In the genomic region with DNA sequence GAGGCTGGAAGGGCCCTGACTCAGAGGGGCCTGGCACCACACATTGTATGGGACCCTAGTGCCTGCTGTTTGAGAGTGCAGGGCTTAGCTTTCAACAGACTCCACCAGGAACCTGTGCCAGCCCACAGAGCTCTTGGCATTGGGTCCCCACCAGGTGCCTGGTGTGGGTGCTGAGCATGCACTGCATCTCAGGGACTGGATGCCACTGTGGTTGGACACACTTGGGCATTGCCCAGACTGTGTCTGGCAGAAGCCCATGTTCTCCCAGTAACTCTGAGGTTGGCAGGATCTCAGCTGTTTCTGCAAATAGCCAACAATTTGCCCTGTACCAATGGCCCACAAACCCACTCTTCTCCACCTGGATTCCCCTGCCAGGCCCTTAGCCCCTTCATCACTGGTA, we compare ENCODE assay signal across 16 mouse cellular contexts. TPM values are rescaled to one million over a fixed set of nuclear protein-coding genes. Genes with fewer than 3 reads are reported as not detected.
DNase-seq lines count a peak whose midpoint lies in the region; ATAC-seq lines count a peak whose summit lies in the region.
"Had no signal": no experiment of that assay in that cellular context is flagged by ENCODE, and none has a peak within 500 bp of the region (broad histone marks: within the 10 kb centered on the region; RNA-seq: fewer than 3 reads in every experiment).

No protein-coding gene starts in this region.

- H3K9ac ChIP-seq in hindbrain, embryonic 15.5 days: no peak overlapping the region
- no peak overlapping the region for H3K9ac ChIP-seq in hindbrain, embryonic 11.5 days (ENCODE audit: low read depth, low read length)
- H3K9ac ChIP-seq: midbrain, embryonic 12.5 days; neural tube, embryonic 12.5 days had no signal

- H3K4me3 ChIP-seq in hindbrain, embryonic 15.5 days: no peak overlapping the region
- H3K4me3 ChIP-seq in hindbrain, embryonic 11.5 days (ENCODE audit: low read depth, low read length): no peak overlapping the region
- H3K4me3 ChIP-seq: midbrain, embryonic 12.5 days; neural tube, embryonic 12.5 days had no signal

- H3K9me3 ChIP-seq in hindbrain, embryonic 15.5 days: no peaks in the 10 kb centered on the region
- H3K9me3 ChIP-seq in hindbrain, embryonic 11.5 days (ENCODE audit: control insufficient read depth, low read length): no peaks in the 10 kb centered on the region
- H3K9me3 ChIP-seq: midbrain, embryonic 12.5 days; neural tube, embryonic 12.5 days had no signal

- ATAC-seq in hindbrain, embryonic 15.5 days (ENCODE audit: low FRiP score, low read depth): peak; percentile 42; the same call in 1 of the 2 replicates
- ATAC-seq in hindbrain, embryonic 11.5 days (ENCODE audit: low FRiP score): no peak

- no peak overlapping the region for H3K27ac ChIP-seq in hindbrain, embryonic 15.5 days (replicated peaks)
- no peak overlapping the region for H3K27ac ChIP-seq in hindbrain, embryonic 11.5 days (ENCODE audit: low read depth, low read length)
- H3K27ac ChIP-seq: midbrain, embryonic 12.5 days; neural tube, embryonic 12.5 days had no signal

- H3K27me3 ChIP-seq in hindbrain, embryonic 15.5 days: no peaks in the 10 kb centered on the region
- H3K27me3 ChIP-seq in hindbrain, embryonic 11.5 days (ENCODE audit: control insufficient read depth, insufficient read depth, low read length): no peaks in the 10 kb centered on the region
- H3K27me3 ChIP-seq: neural tube, embryonic 12.5 days had no signal

- peak; percentile 70 for DNase-seq in adrenal gland, postnatal 10 days
- no peak for DNase-seq in adrenal gland, adult 2 months
- DNase-seq in hindbrain, embryonic 11.5 days (ENCODE audit: low spot score): no peak
- peak; percentile 65 for DNase-seq in testis, postnatal 14 days (ENCODE audit: low spot score)
- no peak for DNase-seq in testis, postnatal 10 days (ENCODE audit: low spot score)
- DNase-seq in lung, adult 18-20 months: no peak
- DNase-seq in kidney, postnatal 4 days: no peak
- DNase-seq: lung, postnatal 14 days; thymus, postnatal 4 days had no signal

- H3K4me2 ChIP-seq in hindbrain, embryonic 15.5 days: no peak overlapping the region
- no peak overlapping the region for H3K4me2 ChIP-seq in hindbrain, embryonic 11.5 days (replicated peaks; ENCODE audit: low read depth, low read length)
- H3K4me2 ChIP-seq: liver, embryonic 11.5 days; midbrain, embryonic 12.5 days; neural tube, embryonic 12.5 days had no signal

- peaks cover 2% of the 10 kb centered on the region for H3K4me1 ChIP-seq in hindbrain, embryonic 15.5 days (replicated peaks)
- H3K4me1 ChIP-seq in hindbrain, embryonic 11.5 days (replicated peaks; ENCODE audit: control insufficient read depth, insufficient read depth, low read length): no peaks in the 10 kb centered on the region

- H3K36me3 ChIP-seq in hindbrain, embryonic 15.5 days: no peaks in the 10 kb centered on the region
- no peaks in the 10 kb centered on the region for H3K36me3 ChIP-seq in hindbrain, embryonic 11.5 days (ENCODE audit: control insufficient read depth, insufficient read depth, low read length)
- H3K36me3 ChIP-seq: midbrain, embryonic 12.5 days; neural tube, embryonic 12.5 days had no signal

RNA-seq across cellular contexts. Expression of a gene that starts 13.9 kb away (rescaled TPM):
- total RNA-seq in adrenal gland, postnatal 10 days (2021): 10 to 100 TPM; 38.2 to 40.2 TPM
- total RNA-seq in adrenal gland, adult 2 months (2021): 10 to 100 TPM; 40.5 to 53.8 TPM
- polyA plus RNA-seq in adrenal gland, adult 2 months (2012; rRNA removed): 33.0 and 42.8 TPM in 2 replicates
- 4.8 and 4.9 TPM in 2 replicates for polyA plus RNA-seq in hindbrain, embryonic 15.5 days (2015; fragmentation: Nextera tagmentation; extraction: Ambion mirVana)
- 6.6 and 7.6 TPM in 2 replicates for polyA plus RNA-seq in hindbrain, embryonic 11.5 days (2014; fragmentation: Nextera tagmentation; extraction: Ambion mirVana)

RNA-seq across cellular contexts. Expression of a gene that starts 40.0 kb away (rescaled TPM):
- not detected for total RNA-seq in adrenal gland, postnatal 10 days (2021)
- not detected for total RNA-seq in adrenal gland, adult 2 months (2021)
- polyA plus RNA-seq in adrenal gland, adult 2 months (2012; rRNA removed): not detected in 2 replicates
- not detected in 2 replicates for polyA plus RNA-seq in hindbrain, embryonic 15.5 days (2015; fragmentation: Nextera tagmentation; extraction: Ambion mirVana)
- not detected in 2 replicates for polyA plus RNA-seq in hindbrain, embryonic 11.5 days (2014; fragmentation: Nextera tagmentation; extraction: Ambion mirVana)
- polyA plus RNA-seq: embryonic facial prominence, embryonic 14.5 days; heart, postnatal 0 days; kidney, embryonic 14.5 days; liver, embryonic 11.5 days; midbrain, embryonic 12.5 days; neural tube, embryonic 12.5 days had no signal

Comparison
In these comparisons a context has a peak if more than half of its experiments do, and no peak if none do; other contexts are left out.
1. DNase-seq: peak in adrenal gland, postnatal 10 days (single experiment) and testis, postnatal 14 days (single experiment); none in adrenal gland, adult 2 months (single experiment), hindbrain, embryonic 11.5 days (single experiment), testis, postnatal 10 days (single experiment), lung, adult 18-20 months (0 of 2) and kidney, postnatal 4 days (0 of 2).